Mouse (Mus musculus) heart, adult 2 months (tissue): Measurements from ENCODE around the gene Dlx5. TPM values are rescaled to one million over a fixed set of nuclear protein-coding genes. Genes with fewer than 3 reads are reported as not detected.

Experiments used
- DNase-seq, 2 experiments: peaks; one replicate each; pipeline ENCODE4 v3.0.0; 2021
- H3K27ac ChIP-seq: fragments of 200-600 bp; 2 replicates; pipeline ENCODE4 v1.8.1; 2022
- H3K27me3 ChIP-seq: fragments of 200-500 bp; 2 replicates; pipeline ENCODE4 v1.6.1; 2012; ENCODE audit warnings: mild to moderate bottlenecking, low read length, inconsistent platforms, mixed read lengths; ENCODE audit not compliant: control insufficient read depth, insufficient read depth
- H3K36me3 ChIP-seq: fragments of 200-500 bp; 2 replicates; pipeline ENCODE4 v1.6.1; 2012; ENCODE audit warnings: low read length, inconsistent platforms; ENCODE audit not compliant: control insufficient read depth, insufficient read depth
- H3K4me1 ChIP-seq: fragments of 200-500 bp; 2 replicates; pipeline ENCODE4 v1.6.1; 2011; ENCODE audit warnings: low read length; ENCODE audit not compliant: control insufficient read depth, insufficient read depth
- H3K4me3 ChIP-seq: fragments of 200-600 bp; 2 replicates; pipeline ENCODE4 v1.8.1; 2022
- H3K79me2 ChIP-seq: fragments of 200-500 bp; replicated peaks from 2 replicates; pipeline ENCODE4 v1.6.1; 2012; ENCODE audit warnings: mild to moderate bottlenecking, inconsistent platforms, low read length, moderate library complexity, mixed read lengths; ENCODE audit not compliant: control insufficient read depth, insufficient read depth
- H3K9ac ChIP-seq: fragments of 200-500 bp; 2 replicates; pipeline ENCODE4 v1.6.1; 2012; ENCODE audit warnings: low read depth, mild to moderate bottlenecking, control low read depth, inconsistent platforms, low read length, mixed read lengths
- CTCF ChIP-seq: fragments of 200-600 bp; IDR thresholded peaks from 2 replicates; pipeline ENCODE4 v1.8.1; 2022; ENCODE audit warnings: antibody characterized with exemption, mild to moderate bottlenecking, moderate library complexity
- EP300 ChIP-seq: fragments of 200-500 bp; IDR thresholded peaks from 2 replicates; pipeline ENCODE4 v1.6.1; 2011; ENCODE audit warnings: low read depth, low read length, control low read depth; ENCODE audit not compliant: insufficient read depth
- POLR2A ChIP-seq: fragments of 200-500 bp; IDR thresholded peaks from 2 replicates; pipeline ENCODE4 v1.6.1; 2011; ENCODE audit warnings: mild to moderate bottlenecking, low read depth, low read length, control low read depth; ENCODE audit not compliant: insufficient read depth
- WGBS: fragments of 180-500 bp; shearing (Covaris S2); methylation state at CpG from one replicate; pipeline ENCODE4 v1.1.7; 2018; 5-methylcytosine and 5-hydroxymethylcytosine counted together
- intact Hi-C: fragments of 180-260 bp; cut with DNase I; formaldehyde crosslinking; loops from one replicate; pipeline ENCODE4 v1.15.1; 2025
- polyA plus RNA-seq: library from polyadenylated mRNA; depleted of rRNA; stranded (reverse); fragments of >200 nt; gene quantifications from 2 replicates; pipeline ENCODE4 v1.2.3, GENCODE M21; 2012
- total RNA-seq, 2 experiments: library from RNA; stranded (reverse); gene quantifications; 2 replicates each; pipeline ENCODE4 v1.2.3; 2021

The Dlx5 gene
- total and polyA plus RNA-seq, 3 experiments: 0.14 to 0.34 TPM; not detected in 1

DNA sequence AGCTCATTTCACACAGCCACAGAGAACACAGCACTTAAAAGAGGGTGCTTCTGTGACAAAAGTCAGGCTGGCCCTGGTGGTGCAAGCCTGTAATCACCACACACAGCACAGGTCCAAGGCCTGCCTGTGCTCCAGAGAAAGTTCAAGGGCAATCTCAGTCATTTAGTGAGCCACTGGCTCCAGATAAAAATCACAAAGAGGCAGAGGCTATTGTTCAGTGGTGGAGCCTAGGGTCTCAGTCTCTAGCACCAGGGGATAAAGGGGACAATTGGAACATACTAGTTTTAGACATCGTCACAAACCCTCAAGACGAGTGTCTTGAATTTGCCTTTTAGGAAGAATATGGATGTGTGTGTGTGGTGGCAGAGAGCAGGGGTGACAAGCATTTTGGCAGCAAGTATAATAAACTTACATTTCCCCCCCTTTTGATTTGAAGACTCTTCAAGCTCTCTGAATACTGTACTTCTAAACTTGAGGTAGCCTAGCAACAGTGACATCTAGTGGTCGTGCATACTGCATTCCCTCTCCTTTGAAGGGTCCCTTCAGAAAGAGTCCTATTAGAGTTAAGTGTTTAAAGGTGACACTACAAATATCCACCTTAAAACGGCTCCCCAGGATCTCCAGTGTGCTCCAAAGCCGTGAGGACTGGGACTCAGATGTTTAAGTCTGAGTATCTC lies 33.1 kb upstream of the Dlx5 start:
- intact Hi-C loops: loop anchor here (1.0 to 10.0 kb wide), 5 partner anchors 24 to 1270 kb away; no protein-coding TSS in a partner anchor
- peak; percentile 10 to 21 for DNase-seq
- Histone ChIP-seq H3K27me3 (no peaks in the 10 kb centered on the region), H3K79me2 (no peaks in the 10 kb centered on the region), H3K36me3 (no peaks in the 10 kb centered on the region), H3K4me3 (no peak overlapping the region), H3K9ac (no peak overlapping the region), H3K4me1 (no peaks in the 10 kb centered on the region), H3K27ac (no peak overlapping the region)
- peak; percentile 87 for TF ChIP-seq CTCF
- no peak for TF ChIP-seq EP300
- WGBS: 31% methylated on average over 5 of the region's 5 CpGs

DNA sequence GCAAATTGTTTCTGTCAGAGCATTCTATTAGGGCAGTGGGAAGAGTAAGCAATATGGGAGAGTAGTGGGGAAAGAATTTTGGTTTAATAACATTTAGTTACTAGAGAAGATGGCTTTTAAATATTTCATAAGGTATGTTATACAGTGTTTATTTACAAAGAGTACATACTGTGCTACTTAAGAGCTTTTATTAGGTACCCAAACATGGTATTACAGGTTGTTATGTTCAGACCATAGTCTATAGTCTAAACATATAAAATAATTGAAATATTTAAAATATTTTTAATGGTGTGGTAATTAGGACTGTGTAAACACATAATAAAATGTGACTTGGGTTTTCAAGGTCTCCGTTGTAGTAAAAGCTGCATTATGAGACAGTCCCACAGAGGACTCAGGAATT lies 32.4 kb upstream of the Dlx5 start:
- TF ChIP-seq EP300 (no peak), CTCF (no peak), POLR2A (no peak)
- 86% methylated on average over 1 of the region's 1 CpGs for WGBS

DNA sequence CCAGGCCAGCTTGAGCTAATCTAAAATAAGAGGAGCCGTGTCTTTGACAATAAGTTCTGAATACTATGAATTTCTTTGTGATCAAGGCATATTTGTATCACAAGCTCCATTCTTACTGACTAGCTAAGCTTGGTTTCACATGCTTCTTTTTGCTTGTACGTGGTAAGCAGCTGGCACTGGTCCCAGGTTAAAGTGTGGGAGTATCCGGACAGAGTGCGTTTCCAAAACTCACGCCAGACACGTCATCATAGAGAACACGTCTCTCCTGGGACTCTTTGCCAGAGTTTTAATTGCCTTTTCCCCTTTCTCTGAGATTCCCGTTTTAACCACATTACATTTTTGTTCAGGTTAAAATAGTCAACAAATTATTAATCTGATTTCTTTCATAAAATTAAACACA lies 27.7 kb upstream of the Dlx5 start:
- H3K4me1 ChIP-seq: no peaks in the 10 kb centered on the region; the same call in 1 of the 2 replicates
- DNase-seq: peak; percentile 78
- peaks cover 2% of the 10 kb centered on the region; the same call in 1 of the 2 replicates for H3K36me3 ChIP-seq
- intact Hi-C loops: no loop called here
- H3K27ac ChIP-seq: peak overlapping the region; percentile 21; the same call in 1 of the 2 replicates
- H3K79me2 ChIP-seq: no peaks in the 10 kb centered on the region
- WGBS: 10% methylated on average over 8 of the region's 8 CpGs
- no peak overlapping the region for H3K9ac ChIP-seq
- TF ChIP-seq CTCF (no peak), POLR2A (no peak), EP300 (0 out of 2 replicates have a peak, but pooled peaks have one; percentile 12)
- H3K4me3 ChIP-seq: no peak overlapping the region
- H3K27me3 ChIP-seq: no peaks in the 10 kb centered on the region

More for the DNA sequence above, 32.4 kb upstream of the Dlx5 start:
- peaks cover 2% of the 10 kb centered on the region; the same call in 1 of the 2 replicates for H3K36me3 ChIP-seq
- intact Hi-C loops: loop anchor here (2.0 to 10.0 kb wide), 4 partner anchors 24 to 1270 kb away; no protein-coding TSS in a partner anchor
- DNase-seq: no peak
- no peaks in the 10 kb centered on the region for H3K27me3 ChIP-seq
- H3K27ac ChIP-seq: no peak overlapping the region
- H3K9ac ChIP-seq: no peak overlapping the region
- no peaks in the 10 kb centered on the region for H3K79me2 ChIP-seq
- H3K4me3 ChIP-seq: no peak overlapping the region
- no peaks in the 10 kb centered on the region for H3K4me1 ChIP-seq

DNA sequence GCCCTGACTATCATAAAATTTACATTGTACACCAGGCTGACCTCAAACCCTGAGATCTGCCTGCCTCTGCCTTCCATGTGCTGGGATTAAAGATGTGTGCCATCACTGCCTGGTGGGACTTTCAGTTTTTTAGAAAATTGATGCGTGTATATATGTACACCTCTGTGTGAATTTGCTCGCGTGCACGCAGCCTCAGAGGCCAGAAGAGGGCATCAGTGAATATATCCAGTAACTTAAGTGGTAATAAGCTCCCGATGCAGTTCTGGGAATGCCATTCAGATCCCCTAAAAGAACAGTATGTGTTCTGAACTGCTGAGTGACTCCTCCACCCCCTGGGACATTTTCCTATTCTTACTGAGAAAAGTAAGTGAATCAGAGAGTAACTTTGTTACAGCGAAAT lies 8.2 kb upstream of the Dlx5 start:
- Histone ChIP-seq H3K9ac (no peak overlapping the region), H3K4me3 (no peak overlapping the region), H3K27ac (no peak overlapping the region), H3K79me2 (no peaks in the 10 kb centered on the region), H3K27me3 (no peaks in the 10 kb centered on the region; the same call in 1 of the 2 replicates), H3K36me3 (no peaks in the 10 kb centered on the region), H3K4me1 (no peaks in the 10 kb centered on the region)
- DNase-seq: no peak
- 62% methylated on average over 6 of the region's 6 CpGs for WGBS
- intact Hi-C loops: loop anchor here (2.0 kb wide), 1 partner anchor 25 kb away; no protein-coding TSS in a partner anchor
- TF ChIP-seq EP300: no peak
- TF ChIP-seq CTCF: peak; percentile 50

DNA sequence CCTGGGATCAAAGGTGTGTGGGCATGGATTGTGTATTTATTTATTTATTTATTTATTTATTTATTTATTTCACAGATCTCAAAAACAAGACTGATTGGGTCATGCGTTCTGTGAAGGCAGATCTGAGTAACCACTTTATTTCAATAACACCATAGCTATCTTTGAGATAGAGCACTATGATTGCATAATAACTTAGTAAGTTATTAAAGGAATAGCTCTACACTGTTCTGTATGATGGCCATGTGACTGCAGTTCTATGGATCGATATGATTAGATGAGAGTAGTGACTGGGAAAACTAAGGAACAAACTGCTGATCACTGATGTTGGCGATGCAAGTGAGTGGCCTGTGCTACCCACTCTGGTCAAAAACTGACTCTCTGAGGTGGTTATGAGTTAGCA lies 4.3 kb upstream of the Dlx5 start:
- Histone ChIP-seq H3K9ac (no peak overlapping the region), H3K27me3 (peaks cover 6% of the 10 kb centered on the region), H3K36me3 (no peaks in the 10 kb centered on the region), H3K79me2 (no peaks in the 10 kb centered on the region), H3K4me3 (no peak overlapping the region), H3K4me1 (no peaks in the 10 kb centered on the region), H3K27ac (no peak overlapping the region)
- 84% methylated on average over 3 of the region's 3 CpGs for WGBS
- TF ChIP-seq CTCF (no peak), EP300 (no peak), POLR2A (no peak)
- intact Hi-C loops: loop anchor here (10.0 kb wide), 3 partner anchors 591 to 1031 kb away; no protein-coding TSS in a partner anchor
- DNase-seq: no peak

DNA sequence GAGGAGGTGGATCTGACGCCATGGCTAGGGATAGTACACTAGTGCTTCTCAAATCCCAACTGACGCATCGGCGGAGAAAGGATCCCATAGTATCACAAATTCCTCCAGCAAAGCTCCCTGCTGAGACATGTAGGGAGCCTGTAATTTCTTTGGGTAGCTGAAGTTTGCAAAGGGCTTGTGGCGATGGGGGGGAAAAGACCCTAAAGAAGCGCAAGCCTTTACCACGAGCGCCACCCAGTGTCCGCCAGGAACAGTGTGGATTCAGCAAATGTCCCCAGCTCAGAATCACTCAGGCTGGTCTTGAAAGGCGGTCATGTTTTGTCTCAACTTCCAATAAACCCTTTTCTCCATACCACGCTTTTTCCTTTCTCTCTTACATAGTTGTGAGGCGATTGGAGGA lies 3.0 kb upstream of the Dlx5 start:
- TF ChIP-seq POLR2A: no peak
- peak; percentile 81 for TF ChIP-seq CTCF
- intact Hi-C loops: loop anchor here (1.0 to 10.0 kb wide), 5 partner anchors 423 to 1030 kb away; no protein-coding TSS in a partner anchor
- 13% methylated on average over 12 of the region's 12 CpGs for WGBS
- no peaks in the 10 kb centered on the region for H3K79me2 ChIP-seq
- no peak overlapping the region for H3K4me3 ChIP-seq
- no peaks in the 10 kb centered on the region for H3K36me3 ChIP-seq
- H3K9ac ChIP-seq: no peak overlapping the region
- no peaks in the 10 kb centered on the region for H3K4me1 ChIP-seq
- no peak overlapping the region for H3K27ac ChIP-seq
- H3K27me3 ChIP-seq: peaks cover 12% of the 10 kb centered on the region
- DNase-seq: peak in 1 of 2 experiments; percentile 66
